Mouse (Mus musculus) gastrocnemius, postnatal 4 days (tissue): ENCODE measurements at regions not wholly inside any gene's neighbourhood (a gene's known extent, or its start where the extent isn't known, plus 50 kb on each side); places are given as distances from the start of the nearest gene placed in this dataset.
"Not testable (repeated sequence)": the region's sequence is repeated elsewhere in the genome, so short reads cannot be mapped to it uniquely, and the experiment has no call there.

Experiments used
- DNase-seq, 2 experiments: peaks; one replicate each; pipeline ENCODE4 v3.0.0; 2021 to 2022; ENCODE audit warnings: low spot score in 2 of 2, mixed read lengths in 2 of 2

DNA sequence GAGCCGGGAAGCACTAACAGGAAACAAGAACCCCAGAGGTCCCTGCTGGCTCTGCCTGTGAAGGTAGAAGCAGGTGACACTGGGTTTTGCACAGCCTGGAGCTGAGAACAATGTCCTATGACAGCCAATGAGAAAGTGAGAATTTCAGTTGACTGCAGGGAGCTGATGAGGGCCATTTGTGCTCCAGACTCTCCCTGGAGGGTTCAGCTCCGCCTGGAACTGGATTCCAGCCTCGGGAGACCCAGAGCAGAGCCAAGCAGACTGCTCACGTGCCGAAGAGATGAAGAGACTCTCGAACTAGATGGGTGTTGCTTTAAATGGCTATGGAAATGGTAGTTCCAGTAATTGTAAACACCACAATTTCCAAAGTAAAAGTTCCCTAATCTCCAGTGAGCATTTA, 93.5 kb downstream of the Cand1 start:
- DNase-seq: no peak

DNA sequence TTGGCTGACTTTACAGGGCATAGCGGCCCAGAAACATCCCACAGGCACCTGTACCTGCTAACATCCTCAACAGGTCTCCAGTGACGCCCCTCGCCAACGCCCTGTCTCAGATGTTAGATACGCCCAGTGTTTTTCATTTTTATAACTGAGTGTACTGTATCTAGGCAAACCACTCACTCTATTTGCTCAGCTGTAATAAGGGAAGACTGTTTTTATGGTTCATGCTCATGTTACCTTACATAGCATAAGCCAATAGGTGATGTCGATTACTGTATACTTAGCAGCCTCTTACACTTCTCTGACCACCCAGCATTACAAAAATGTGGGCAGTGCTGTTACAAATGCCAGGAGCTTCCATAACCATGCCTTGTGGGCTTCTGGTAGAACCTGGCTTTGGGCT, 97.0 kb downstream of the Cand1 start:
- DNase-seq: no peak

DNA sequence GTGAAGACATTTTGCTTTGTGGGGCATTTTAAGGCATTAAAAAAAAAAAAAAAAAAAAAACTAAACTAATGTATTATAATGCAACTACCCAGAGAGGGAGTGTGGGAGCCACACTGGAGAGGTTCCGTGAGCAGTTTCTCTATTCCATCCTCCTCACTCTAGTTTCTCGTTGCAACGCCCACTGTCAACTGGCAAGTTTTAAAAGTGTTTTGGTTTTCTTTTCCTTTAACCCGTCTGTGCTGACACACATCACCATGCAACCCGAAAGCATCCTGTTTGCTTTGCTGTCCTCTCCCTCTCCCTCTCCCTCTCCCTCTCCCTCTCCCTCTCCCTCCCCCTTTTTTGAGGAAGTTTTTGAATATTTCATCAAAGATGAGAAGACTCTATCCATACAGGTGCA, 97.5 kb downstream of the Cand1 start:
- DNase-seq: no peak

DNA sequence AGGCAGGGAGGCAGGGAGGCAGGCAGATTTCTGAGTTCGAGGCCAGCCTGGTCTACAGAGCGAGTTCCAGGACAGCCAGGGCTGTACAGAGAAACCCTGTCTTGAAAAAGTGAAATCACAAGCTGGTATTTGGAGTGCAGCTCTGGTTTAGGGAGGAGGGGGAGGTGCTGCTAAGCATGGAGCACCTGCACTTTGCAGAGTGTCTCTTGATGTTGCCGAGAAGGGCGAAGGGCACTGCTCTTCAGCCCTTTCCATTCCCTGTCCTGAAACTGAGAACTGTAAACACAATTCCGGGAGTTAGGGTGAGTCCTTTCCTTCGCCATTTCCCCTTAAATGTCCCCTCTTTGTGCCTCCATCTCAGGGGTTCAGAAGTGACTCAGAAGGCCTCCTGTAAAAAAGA, 101.6 kb downstream of the Cand1 start:
- DNase-seq: no peak

DNA sequence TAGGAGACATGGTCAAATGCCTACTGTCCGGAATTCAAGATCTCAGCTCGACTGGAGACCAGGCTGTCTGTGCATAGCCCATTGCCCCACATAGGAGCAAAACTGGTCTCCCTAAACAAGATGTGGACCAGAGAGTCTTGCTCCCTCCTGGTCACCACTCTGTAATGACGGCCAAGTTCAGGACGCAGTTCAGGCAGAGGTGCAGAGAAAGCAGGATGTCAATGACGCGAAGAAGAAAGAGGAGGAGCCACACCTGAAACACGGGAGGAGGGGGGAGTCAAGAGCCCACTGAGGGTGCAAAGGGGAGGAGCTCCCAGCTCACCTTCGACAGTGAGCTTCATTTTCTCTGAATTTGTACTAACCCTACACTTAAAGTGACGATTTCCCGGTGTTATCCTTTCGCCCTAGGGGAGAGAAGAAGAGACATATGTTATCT, 104.3 kb downstream of the Cand1 start:
- no peak for DNase-seq

DNA sequence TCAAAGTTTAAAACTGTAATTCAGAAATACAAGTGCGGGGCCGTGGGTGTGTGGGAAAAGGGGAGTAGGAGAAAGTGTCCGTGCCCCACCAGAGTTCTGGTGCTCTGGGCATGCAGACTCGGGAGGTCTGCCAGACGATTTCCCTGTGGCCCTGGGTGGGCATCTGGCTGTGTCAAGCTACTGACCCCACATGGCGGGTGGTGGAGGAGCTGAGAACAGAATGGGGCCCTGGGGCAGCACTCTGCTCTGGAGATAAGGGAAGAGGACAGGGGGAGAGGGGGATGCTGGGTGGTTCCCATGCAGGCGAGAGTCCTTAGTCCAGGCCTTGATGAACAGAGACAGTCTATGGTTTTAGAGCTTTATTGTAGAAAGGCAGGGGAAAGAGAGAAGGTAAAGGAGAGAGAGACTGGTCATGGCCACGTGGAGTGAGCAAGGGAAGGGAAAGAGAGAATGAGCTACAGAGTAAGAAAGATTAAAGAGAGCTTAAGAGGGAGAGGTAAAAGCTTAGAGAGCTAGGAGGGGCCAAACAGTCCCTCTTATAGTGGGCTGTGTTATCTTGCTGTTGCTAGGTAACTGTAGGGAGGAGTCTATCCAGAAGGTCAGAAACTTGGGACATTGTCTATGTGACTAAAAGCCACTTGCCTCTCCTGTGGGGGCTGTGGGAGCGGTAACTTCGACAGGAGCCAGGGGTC, 104.9 kb downstream of the Cand1 start:
- no peak for DNase-seq

DNA sequence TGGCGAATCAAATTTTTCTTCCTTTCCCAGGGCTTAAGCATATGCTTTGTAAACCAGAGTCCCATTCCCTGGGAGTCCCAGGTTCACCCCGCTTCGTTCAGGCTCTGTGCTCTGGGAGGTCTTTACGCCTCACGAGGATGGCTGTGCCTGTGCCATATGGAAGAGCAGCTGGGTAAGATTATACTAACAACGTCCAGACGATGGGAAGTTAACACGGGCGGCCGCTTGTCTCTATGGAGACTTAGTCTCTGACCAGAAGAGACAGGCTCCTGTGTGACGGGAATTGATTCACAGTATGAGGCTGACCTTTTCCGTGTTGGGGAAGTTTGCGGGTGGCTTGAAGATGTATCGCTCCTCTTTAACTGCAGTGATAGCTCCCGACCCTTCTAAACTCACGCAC, 107.9 kb downstream of the Cand1 start:
- DNase-seq: no peak

DNA sequence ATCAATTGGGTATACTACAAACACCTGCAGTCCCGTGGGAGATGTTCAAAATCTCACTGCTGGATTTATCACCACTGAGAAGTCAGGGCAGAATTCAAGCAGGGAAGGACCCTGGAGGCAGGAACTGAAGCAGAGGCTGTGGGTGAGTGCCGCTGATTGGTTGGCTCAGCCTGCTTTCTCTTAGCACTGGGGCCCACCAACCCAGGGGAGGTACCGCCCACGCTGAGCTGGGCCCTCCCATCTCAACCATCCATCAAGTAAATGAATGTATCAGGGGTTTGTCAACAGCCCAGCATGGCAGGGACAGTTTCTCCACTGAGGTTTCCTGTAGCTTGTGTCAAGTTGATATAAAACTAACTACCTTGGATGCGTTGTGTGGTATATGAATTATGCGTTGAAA, 109.2 kb downstream of the Cand1 start:
- DNase-seq: no peak

DNA sequence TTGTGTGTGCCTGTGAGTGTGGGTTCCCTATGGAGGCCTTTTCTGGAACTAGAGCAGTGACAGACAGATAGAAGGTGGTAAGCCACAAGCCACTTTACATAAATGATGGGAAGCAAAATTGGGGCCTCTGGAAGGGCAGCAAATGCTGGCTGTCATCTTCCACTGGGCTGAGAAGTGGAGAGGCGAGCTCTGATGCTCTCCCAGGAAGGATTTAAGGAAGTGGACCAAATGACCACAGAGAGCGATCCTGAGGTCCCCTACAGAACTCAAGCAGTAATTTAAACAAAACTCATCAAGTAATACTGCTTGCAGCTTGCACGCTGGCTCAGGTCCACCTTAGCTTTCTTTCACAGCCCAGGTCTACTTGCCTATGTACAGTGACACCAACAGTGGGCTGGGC, 111.8 kb downstream of the Cand1 start:
- DNase-seq: no peak

DNA sequence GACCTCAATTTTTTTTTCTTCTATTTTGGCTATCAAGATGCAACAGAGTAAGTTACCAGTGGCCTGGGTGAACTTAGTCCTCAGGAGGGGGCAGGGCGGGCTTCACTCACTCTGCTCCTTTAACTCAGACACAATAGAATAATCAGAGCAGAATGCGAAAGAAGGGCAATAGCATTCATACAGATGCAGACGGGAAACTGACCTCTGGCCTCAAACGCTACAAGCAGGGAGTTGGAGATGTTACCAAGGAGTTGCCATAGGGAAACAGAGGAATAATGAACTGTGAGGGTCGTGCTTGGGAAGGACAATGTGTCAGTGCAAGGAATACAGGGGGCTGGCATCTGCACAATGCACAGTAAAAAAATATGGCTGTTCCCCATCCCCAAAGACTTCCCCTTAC, 116.3 kb downstream of the Cand1 start:
- DNase-seq: no peak

DNA sequence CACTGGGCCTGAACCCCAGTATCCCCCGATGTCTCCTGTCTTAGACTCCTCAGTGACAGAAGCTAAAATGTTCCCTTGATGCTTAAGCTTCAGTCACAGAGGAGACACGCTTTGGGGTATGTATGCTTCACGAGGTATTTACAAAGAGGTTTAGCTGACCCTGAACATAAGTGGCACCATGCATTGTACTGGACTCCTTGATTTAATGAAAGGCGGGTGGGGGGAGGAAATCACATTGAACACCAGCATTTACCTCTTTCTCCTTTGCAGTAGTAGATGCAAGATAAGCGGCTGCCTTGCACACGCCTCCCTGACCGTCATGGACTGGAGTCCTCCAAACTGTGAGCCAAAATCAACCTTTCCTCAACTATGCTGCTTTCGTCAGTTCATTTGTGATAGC, 117.5 kb downstream of the Cand1 start:
- DNase-seq: no peak

DNA sequence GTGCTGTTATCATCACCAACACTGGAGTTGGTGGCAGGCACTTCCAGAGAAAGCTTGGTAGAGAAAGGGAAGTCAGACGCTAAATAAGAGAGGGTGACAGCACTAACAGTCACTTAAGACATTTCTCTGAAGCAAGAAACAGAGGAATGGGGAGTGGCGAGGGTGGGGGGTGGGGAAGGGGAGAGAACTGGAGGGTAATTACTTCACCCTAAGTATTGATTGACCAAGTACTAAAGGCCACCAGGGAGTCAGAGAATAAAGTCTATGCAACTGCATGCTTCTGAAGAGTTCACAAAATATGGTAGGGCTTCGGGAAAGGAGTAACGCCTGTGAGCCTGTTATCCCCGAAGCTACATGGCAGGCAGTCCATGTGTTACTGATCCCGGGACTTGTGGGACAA, 118.3 kb downstream of the Cand1 start:
- no peak for DNase-seq

DNA sequence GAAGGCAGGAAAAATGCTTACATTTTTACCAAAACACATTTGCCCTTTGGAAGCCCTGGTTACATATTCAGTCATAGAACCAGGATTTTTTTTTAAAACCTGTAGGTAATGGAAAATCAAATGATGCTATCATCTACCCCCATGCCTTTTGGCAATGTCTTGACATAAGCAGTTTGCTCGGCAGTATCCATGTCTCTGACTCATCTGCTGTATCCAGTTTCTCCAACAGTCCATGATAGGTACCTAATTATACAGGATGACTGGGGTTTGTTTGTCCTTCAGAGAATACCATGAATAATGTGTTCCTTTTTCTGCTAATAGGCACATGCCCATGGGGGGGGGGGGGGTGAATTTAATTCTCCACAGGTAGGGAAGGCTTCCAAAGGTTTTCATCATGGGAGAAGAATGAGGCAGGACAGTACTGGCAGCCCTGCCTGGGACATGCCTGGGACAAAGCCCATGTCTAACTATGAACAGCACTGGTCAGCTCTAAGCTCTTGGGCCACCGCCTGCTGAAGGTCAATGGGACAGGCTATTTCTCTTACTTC, 122.9 kb downstream of the Cand1 start:
- no peak for DNase-seq

DNA sequence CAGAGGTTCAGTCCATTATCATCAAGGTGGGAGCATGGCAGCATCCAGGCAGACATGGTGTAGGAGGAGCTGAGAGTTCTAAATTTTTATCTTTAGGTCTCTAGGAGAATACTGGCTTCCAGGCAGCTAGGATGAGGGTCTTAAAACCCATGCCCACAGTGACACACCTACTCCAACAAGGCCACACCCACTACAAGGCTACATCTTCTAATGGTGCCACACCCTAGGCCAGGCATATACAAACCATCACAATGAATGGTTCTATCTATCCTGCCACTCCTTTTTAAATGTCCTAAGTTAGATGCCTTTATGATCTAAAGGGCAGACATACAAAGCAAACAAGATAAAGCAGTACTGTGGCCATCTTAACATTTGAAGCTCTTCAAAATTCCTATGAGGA, 124.7 kb downstream of the Cand1 start:
- not testable (repeated sequence) for DNase-seq

DNA sequence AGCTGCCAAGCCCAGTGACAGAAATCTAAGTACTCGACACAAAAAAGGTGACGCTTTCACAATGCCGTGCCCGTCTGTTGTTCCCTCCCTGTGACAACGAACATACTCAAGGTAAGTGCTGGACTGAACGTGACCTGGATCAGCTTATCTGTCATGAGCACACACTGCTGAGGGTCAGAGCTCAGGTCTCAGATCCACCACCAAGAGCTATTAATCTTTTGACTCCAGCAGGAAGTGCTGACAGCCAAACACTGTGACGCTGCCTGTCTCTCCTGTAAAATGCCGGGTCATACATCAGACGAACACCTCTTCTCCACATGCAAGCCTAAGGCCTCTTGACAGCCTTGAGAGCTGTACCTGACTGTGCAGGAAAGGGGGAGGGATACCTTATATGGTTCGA, 125.2 kb downstream of the Cand1 start:
- DNase-seq: no peak

DNA sequence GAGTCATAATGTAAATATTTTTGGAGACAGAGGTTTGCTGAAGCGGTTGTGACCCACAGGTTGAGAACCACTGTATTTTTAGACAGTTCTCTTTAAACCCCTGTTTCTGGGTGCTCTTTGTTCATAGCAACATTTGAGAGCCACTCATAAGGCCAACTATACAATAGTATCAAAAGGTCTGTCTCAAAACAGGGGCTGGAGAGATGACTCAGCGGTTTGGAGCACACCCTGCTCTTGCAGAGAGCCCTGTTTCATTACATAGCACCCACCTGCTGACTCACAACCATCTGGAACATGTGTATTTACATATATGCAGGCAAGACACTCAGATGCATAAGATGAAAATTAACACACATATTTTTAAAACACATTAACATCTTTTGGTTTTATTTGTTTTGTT, 128.0 kb downstream of the Cand1 start:
- DNase-seq: no peak

DNA sequence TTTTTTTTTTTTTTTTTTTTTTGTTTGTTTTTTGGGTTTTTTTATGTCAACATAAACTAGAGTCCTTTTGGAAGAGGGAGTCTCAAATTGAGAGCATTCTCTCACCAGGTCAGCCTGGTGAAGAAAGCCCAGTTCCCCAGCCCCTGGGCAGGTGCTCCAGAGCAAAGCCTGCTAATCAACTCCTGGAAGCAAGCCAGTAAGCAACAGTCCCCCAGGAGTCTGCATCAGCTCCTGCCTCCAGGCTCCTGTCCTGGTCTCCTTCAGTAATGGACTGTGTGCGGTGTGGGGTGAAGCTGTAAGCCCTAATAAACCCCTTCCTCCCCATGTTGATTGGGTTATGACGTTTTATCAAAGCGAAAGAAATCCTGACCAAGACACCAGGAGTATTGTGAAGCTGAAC, 128.4 kb downstream of the Cand1 start:
- no peak for DNase-seq

DNA sequence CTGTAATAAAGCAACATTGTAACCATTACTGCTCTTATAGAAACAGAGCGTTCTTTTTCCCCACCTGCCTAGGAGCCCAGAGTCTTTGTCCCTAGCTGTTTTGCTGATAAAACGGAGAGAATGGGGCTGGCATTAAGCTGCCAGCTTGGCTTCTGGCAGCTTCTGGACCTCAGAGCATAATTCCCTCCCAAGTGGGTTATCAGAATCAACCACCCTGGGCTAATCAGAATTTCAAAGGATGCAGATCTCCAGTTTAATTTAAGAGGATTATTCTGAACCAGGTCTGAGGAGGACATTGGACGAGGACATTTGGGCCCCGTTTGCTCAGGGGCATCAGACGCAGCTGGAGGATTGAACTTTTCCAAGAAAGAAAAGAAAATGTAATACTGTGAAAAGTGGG, 129.2 kb downstream of the Cand1 start:
- DNase-seq: no peak

DNA sequence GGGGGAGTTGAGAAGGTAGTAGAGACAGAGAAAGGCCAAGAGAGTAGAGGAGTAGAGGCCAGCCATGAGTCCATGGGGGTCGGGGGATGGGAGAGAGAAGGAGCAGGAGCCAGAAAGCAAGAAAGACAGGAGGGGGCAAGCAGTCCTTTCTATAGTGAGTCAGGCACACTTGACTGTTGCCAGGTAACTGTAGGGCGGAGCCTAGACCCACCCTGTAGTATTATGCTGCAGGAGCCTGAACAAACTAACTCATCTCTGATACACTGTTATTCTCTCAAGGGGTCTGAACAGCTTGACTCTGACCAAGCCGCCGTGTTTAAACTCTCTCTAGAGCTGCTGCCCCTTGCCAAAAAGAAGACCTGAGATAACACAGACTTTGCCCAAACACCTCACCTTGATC, 130.6 kb downstream of the Cand1 start:
- no peak for DNase-seq

DNA sequence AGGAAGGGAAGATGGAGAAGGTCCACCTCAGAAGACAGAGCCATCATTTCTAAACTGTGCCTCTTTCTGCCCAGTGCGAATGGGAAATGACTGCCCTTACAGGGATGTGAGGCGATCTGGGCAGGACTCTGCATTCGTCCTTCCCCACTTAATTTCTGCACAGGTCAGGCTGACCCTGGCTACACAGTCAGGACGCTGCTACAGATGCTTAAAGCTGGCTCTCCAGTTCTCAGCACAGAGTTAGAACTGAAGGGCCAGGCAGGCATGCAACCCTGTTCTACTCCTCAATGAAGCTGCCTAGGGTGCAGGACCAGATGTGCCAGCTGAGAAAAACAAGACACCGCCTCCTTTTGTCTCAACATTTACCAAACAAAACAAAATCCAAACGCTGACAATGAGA, 132.1 kb downstream of the Cand1 start:
- no peak for DNase-seq

DNA sequence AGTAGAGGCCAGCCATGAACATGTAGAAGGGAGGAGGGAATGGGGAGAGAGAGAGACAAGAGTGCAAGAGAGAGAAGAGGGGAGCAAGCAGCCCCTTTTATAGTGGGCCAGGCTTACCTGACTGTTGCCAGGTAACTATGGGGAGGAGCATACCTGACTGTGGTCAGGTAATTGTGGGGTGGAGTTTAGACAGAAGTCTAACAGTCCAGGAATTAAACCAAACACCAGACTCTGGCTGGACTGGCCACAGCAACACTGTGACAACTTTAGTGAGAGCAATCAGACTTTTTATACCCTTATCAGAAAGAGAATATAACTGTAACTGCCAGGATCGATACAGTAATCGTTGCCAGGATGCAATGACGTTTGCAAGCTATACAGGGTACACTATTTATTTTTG, 133.8 kb downstream of the Cand1 start:
- no peak for DNase-seq

DNA sequence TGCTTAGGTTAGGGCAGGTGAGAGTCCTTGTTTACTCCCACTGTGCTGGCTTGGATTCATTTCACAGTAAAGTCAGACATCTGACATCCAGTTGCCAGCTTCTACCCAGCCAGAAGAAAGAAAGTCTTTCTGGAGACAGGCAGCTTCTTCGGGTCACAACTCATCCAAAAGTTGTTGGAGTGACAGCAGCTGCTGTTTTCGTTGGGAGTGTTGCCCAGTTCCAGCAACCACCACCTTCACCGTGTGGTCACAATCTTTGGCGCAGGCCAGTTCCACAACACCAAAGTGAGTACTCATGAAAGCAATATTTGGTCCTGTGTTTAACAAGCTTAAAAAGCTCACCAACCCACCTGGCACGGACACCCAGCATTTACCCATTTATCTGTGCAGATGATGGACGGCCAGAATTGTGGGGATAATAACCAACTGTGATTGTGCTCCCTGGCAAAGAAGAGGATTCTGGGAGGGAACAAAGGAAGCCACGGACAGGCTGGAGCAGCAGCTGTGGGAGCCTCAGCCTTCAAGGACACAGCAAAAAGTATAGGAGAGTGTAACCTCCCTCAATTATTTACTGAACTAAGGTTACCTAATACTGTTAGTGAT, 134.5 kb downstream of the Cand1 start:
- DNase-seq: peak in 1 of 2 experiments; percentile 21

DNA sequence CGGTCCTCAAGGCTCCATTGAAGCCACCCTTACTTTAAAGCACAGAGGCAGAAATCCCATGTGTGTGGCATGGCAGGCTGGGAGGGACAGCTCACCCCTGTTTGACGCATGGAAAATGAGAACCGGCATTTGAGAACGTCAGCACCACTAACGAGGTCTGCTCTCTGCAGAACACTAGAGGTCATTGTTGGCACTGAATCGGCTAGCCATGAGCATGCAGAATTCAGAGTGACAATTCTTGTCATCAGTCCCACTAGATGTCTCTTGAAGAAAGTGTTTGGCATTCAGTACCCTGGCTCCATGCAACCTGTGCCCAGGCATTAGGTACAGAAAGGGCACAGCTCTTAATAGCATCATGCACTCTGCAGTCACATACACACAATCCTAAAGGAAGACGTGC, 139.3 kb downstream of the Cand1 start:
- DNase-seq: no peak
